Mouse (Mus musculus) fat pad, adult 2 months (tissue): ENCODE measurements around the gene Cttnbp2.

Experiments used
- DNase-seq: peaks from one replicate; pipeline ENCODE4 v3.0.0-alpha.2; 2011; ENCODE audit warnings: low read depth, low spot score; ENCODE audit errors: extremely low read depth

The Cttnbp2 gene

GRCm38 (mm10) chr6:18514480-18515352 lies at the start of gene Cttnbp2:
Cttnbp2 (minus strand) TSS chr6:18514843.
- no peak for DNase-seq

GRCm38 (mm10) chr6:18559019-18559418 lies 44.4 kb upstream of the Cttnbp2 start:
- DNase-seq, result no peak

GRCm38 (mm10) chr6:18547516-18548465 lies 33.1 kb upstream of the Cttnbp2 start:
- DNase-seq, result no peak

GRCm38 (mm10) chr6:18543878-18544277 lies 29.2 kb upstream of the Cttnbp2 start:
- no peak for DNase-seq

GRCm38 (mm10) chr6:18540396-18540795 lies 25.8 kb upstream of the Cttnbp2 start:
- no peak for DNase-seq

- no peak for DNase-seq
Measured at GRCm38 (mm10) chr6:18530394-18530793, 15.8 kb upstream of the Cttnbp2 start.

DNA sequence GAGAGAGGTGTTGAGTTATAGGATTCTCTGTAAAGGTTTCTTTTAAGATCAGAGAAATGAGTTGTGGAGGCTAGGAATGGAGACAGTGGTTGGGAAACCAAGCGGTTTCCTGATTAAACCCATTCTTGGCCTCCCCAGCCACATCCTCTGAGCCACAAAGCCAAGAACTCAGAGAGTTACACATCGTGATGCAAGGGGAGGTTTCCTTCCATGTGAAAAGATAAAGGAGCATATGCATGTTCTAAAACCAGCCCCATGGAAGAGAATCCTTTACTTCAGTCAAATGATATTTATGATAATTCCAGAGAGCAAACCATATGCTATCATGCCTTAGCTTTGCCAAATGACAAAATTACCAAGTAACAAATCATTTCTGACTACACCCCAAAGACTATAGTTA lies 3.0 kb upstream of the Cttnbp2 start:
- DNase-seq, result no peak

DNA sequence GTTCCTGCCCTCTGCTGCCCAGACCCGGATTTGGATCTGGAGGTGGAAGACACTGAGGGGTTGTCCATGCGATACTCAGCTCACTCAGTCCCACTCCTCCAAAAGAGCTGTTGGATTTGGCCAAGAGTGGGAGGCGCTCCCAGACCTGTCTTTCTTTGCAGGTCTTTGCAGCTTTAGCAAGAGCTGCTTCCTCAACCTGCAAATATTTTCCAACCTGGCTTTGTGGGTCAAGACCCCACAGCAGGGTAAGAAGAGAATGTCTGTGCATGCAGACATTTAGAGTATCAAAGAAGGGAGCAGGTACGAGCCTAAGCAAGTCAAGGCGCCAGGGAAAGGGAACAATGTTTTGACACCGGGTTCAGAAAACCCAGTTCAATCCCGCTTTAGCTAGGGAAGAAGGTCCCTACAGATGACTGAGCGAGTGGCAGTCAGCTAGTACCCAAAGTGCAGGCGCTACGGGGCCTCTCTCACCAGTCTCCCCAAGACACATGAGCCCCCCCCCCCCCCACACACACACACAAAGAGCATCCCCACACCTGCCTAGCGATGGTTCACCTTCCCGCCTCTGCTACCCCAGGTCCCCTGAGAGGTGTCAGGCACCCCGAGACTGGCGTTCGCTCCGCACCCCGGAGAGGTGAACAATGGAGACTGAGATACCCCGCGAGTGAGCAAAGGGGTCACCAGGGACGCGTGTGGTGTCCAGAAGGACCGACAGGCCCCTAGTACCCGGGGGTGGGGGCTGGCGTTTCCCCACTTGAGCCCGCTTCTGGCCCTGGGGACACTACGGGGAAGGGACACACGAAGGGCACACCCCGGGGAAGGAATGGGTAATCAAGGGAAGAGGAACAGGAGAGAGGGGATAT lies 801 bp downstream of the Cttnbp2 start:
- no peak for DNase-seq

- DNase-seq, result no peak
Measured at GRCm38 (mm10) chr6:18511886-18512285, 2.8 kb downstream of the Cttnbp2 start.

DNA sequence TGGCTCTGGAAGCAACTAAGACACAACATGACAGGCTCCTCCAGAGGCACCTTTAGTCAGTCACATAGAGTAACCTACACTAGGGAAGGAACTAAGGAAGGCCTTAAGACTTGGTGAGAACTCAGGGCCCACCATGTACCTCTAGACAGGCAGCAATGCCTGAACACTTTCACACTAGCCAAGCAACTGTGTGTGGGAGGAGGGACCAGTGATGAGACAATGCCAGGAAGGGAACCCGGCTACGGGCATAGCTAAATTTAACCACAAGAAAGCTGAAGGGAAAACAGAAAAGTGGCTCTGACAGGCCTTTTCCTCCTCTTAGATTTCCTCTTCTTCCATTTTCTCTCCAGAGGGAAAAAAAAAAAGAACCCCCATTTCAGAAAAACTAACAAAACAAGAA lies 6.6 kb downstream of the Cttnbp2 start:
- DNase-seq, result no peak

DNA sequence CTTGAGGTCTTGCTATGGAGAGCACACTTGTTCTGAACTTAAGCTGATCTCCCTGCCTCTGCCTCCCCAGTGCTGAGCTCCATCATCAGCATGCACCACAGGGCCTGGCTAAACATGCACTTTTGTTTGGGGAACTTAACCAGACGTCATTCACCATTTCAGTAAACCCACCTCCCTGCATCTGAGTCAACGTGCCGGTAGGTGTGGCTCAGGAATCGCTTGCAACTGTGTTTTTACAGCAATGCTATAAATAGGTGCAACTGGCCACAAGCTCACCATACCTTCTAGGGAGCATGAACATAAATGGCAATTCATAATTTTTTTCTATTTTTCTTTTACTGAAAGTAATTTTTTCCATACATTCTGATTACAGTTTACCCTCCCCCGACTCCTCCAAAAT lies 14.8 kb downstream of the Cttnbp2 start:
- DNase-seq, result no peak

- no peak for DNase-seq
Measured at GRCm38 (mm10) chr6:18492977-18493376, 21.7 kb downstream of the Cttnbp2 start.

DNA sequence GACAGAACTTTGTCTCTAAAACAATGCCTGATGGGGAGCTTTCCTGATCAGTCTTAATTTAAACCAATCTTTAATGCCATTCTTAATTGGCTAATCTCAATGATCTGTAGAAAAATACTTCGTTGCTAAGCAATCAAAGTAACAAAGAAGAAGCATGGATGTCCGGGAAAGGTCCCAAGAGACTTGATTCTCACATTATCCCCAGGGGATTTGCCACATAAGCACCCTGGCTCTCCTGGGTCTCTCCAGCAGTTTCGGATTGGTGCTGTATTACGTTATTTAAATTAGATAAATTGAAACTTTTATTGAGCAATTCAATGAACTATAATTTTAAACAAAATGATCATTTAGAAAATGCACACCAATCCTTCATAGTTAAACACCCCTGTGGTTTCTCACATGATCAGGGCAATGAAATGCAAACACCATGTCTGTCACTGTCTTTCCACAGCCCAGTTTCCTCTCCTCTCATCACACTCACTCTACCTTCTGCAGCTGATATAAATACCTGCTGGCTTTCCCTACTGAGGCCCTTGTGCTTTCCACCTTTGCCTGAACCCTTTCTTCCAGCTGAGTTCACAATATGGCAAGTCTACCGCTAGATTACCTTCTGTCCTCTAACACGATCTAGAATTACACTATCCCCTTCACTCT lies 22.3 kb downstream of the Cttnbp2 start:
- DNase-seq, result no peak

DNA sequence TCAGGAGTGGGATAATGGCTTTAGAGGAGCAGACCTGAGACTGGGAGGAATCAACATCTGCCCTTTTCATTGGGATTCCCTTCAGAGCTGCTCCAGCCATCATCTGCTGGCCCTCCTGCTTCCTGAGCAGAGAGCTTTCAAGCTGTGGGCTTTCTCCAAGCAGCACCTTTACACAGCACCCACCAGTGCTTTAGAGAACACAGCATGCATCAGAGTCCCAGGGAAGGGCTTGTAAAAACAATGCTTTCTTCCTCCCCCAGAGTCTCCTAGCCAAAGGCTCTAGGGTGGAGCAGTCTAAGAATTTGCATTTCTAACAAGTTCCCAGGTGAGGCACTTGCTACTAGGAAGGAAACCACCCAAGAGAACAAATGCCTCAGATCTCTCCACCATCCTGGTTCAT lies 29.6 kb downstream of the Cttnbp2 start:
- no peak for DNase-seq

- no peak for DNase-seq
Measured at GRCm38 (mm10) chr6:18484061-18484460, 30.6 kb downstream of the Cttnbp2 start.

GRCm38 (mm10) chr6:18482546-18482945 lies 32.1 kb downstream of the Cttnbp2 start:
- DNase-seq, result no peak

DNA sequence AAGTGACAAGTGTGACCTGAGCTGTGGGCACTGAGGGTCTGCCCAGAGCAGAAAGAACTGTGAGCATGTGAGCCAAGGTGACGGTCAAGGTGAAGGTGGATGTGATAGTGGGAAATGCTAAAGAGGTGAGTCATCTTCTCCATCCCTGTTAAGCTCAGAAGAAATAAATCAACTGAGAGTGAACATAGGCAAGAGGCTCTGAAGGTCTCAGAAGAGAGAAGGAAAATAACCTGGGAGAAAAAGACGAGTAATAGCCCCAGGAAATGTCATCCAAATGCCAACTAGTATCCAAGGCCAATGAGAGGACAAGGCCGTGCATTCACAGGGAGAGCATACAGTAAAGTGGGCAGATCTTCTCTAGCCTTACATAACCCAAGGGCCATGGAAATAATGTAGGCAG lies 32.9 kb downstream of the Cttnbp2 start:
- DNase-seq, result no peak

DNA sequence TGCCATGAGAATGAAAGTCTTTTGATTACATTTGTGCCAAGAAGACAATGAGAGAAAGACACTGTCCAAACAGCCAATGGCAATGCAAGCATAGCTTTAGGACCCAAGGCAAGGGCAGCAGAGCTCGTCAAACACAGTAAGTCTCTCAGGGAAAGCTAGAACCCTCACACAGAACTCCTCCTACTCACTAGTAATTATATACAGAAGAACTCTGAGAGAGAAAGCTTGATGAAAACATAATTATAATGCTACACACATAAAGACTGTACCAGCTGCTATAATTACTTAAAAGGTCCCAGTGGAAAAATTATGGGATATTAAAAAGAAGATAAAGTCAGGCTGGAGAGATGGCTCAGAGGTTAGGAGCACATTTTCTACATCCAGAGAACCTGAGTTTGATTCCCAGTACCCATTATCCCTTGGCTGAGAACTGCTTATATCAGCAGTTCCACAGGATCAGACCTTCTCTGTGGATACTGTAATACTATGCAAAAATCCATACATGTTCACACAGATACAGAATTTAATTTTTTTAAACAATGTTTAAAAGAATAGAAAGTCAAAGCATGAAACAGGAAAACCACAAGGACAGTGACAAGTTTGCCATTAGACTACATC lies 37.2 kb downstream of the Cttnbp2 start:
- DNase-seq, result no peak

DNA sequence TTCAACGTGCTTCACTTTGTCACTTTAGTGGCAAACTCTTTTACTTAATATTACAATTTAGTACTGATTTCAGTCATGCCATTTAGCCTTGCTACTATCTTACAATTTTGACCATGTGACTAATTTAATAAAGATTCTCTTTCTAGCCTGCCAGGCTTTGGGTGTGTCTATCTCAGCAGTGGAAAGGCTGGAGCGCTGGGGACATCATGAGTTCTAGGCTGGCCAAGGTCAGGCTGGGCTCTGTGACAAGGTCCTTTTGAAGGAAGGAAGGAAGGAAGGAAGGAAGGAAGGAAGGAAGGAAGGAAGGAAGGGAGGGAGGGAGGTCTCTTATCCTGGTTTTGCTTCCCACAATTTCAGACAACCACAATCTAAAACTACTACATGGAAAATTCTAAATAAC lies 39.7 kb downstream of the Cttnbp2 start:
- no peak for DNase-seq

DNA sequence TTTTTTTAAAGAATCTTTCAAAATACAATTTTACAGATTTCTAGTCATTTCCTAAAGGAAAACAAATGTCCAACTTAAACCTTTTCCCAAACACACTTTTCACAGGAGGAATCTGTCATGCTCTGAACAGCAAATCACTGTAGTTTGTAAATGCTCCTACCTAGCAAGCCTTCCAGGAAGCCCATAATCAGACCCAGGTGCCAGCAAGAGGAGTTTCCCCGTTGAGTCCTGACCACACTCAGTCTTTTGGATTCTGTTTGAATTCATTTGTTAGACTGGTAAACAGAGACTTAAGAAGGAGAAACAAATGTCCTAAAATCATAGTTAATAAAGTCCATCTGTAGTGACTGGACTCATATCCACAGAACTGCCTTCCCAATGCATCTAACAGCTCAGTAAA lies 40.1 kb downstream of the Cttnbp2 start:
- DNase-seq, result no peak
